In the genomic region with DNA sequence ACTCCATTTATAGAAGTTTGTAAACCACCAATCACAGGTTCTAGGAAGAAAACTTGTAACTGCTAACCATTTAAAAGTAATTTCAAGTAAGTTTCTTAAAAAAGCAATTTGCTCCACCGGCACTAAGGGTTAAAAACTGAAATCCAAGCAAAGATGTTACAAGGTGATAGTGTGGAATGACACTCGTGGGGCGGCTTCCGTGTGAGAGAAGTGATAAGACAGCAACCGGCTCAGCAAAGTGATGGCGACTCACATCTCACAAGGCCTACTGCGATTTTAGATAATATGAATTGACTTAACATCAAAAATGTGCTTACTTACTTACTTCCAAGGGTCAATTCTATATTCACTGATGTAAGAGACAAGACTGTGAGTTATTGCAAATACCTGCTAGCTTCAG, we compare ENCODE assay signal across 15 mouse cellular contexts.
"Had no signal": no experiment of that assay in that cellular context is flagged by ENCODE, and none has a peak within 500 bp of the region (broad histone marks: within the 10 kb centered on the region; RNA-seq: fewer than 3 reads in every experiment).

No protein-coding gene starts in this region.

- H3K4me1 ChIP-seq: lung, embryonic 15.5 days; midbrain, embryonic 13.5 days; midbrain, embryonic 15.5 days; neural tube, embryonic 12.5 days had no signal

- H3K9ac ChIP-seq: liver, embryonic 15.5 days; liver, postnatal 0 days; lung, embryonic 15.5 days; midbrain, embryonic 13.5 days; midbrain, embryonic 15.5 days; neural tube, embryonic 12.5 days had no signal

- H3K9me3 ChIP-seq: liver, embryonic 15.5 days; lung, embryonic 15.5 days; midbrain, embryonic 13.5 days; midbrain, embryonic 15.5 days; neural tube, embryonic 12.5 days had no signal

- ATAC-seq: liver, postnatal 0 days; lung, postnatal 0 days; midbrain, embryonic 13.5 days; midbrain, embryonic 15.5 days had no signal

- H3K27ac ChIP-seq: liver, embryonic 15.5 days; lung, embryonic 15.5 days; macrophage; midbrain, embryonic 13.5 days; midbrain, embryonic 15.5 days; neural tube, embryonic 12.5 days had no signal

- H3K36me3 ChIP-seq: liver, embryonic 15.5 days; lung, embryonic 15.5 days; midbrain, embryonic 13.5 days; midbrain, embryonic 15.5 days; neural tube, embryonic 12.5 days had no signal

- H3K27me3 ChIP-seq: liver, embryonic 15.5 days; lung, embryonic 15.5 days; midbrain, embryonic 13.5 days; midbrain, embryonic 15.5 days; neural tube, embryonic 12.5 days had no signal

- H3K4me3 ChIP-seq: liver, embryonic 15.5 days; lung, embryonic 15.5 days; midbrain, embryonic 13.5 days; midbrain, embryonic 15.5 days; neural tube, embryonic 12.5 days had no signal

- DNase-seq: liver, postnatal 0 days; lung, adult 2 months; lung, postnatal 14 days; lung, postnatal 36 days; right cerebral cortex, postnatal 14 days; thymus, adult 18-20 months; thymus, postnatal 25 days; thymus, postnatal 4 days had no signal
